Mouse (Mus musculus): Measurements from ENCODE around the gene Srsf2.
"Not testable (repeated sequence)": the region's sequence is repeated elsewhere in the genome, so short reads cannot be mapped to it uniquely, and the experiment has no call there.

Gene Srsf2

GRCm38 (mm10) chr11:116852891-116853511 lies at the start of gene Srsf2:
TSS of gene Srsf2 (minus strand) at chr11:116853094.
- peak; percentile 96 for DNase-seq (ENCODE audit: low spot score)

- not testable (repeated sequence) for DNase-seq (ENCODE audit: low spot score)
Measured at GRCm38 (mm10) chr11:116902588-116902987, 49.7 kb upstream of the Srsf2 start.

GRCm38 (mm10) chr11:116899247-116899646 lies 46.4 kb upstream of the Srsf2 start:
- no peak for DNase-seq (ENCODE audit: low spot score)

GRCm38 (mm10) chr11:116895402-116895801 lies 42.5 kb upstream of the Srsf2 start:
- DNase-seq (ENCODE audit: low spot score) = no peak

GRCm38 (mm10) chr11:116893532-116894442 lies 40.9 kb upstream of the Srsf2 start:
- DNase-seq (ENCODE audit: low spot score) = no peak

GRCm38 (mm10) chr11:116887136-116887535 lies 34.2 kb upstream of the Srsf2 start:
- no peak for DNase-seq (ENCODE audit: low spot score)

- DNase-seq (ENCODE audit: low spot score) = peak; percentile 73
Measured at GRCm38 (mm10) chr11:116885275-116886151, 32.6 kb upstream of the Srsf2 start.

GRCm38 (mm10) chr11:116884061-116884460 lies 31.2 kb upstream of the Srsf2 start:
- no peak for DNase-seq (ENCODE audit: low spot score)

GRCm38 (mm10) chr11:116882446-116882845 lies 29.6 kb upstream of the Srsf2 start:
- no peak for DNase-seq (ENCODE audit: low spot score)

- no peak for DNase-seq (ENCODE audit: low spot score)
Measured at GRCm38 (mm10) chr11:116881440-116881839, 28.5 kb upstream of the Srsf2 start.

GRCm38 (mm10) chr11:116880839-116881238 lies 27.9 kb upstream of the Srsf2 start:
- DNase-seq (ENCODE audit: low spot score) = no peak

- DNase-seq (ENCODE audit: low spot score) = no peak
Measured at GRCm38 (mm10) chr11:116878454-116878853, 25.6 kb upstream of the Srsf2 start.

GRCm38 (mm10) chr11:116873987-116874386 lies 21.1 kb upstream of the Srsf2 start:
- no peak for DNase-seq (ENCODE audit: low spot score)

GRCm38 (mm10) chr11:116871538-116871937 lies 18.6 kb upstream of the Srsf2 start:
- no peak for DNase-seq (ENCODE audit: low spot score)

- DNase-seq (ENCODE audit: low spot score) = no peak
Measured at GRCm38 (mm10) chr11:116869641-116870040, 16.7 kb upstream of the Srsf2 start.

GRCm38 (mm10) chr11:116869223-116869622 lies 16.3 kb upstream of the Srsf2 start:
- peak; percentile 45 for DNase-seq (ENCODE audit: low spot score)

- no peak for DNase-seq (ENCODE audit: low spot score)
Measured at GRCm38 (mm10) chr11:116868129-116868528, 15.2 kb upstream of the Srsf2 start.

GRCm38 (mm10) chr11:116865945-116866585 lies 13.2 kb upstream of the Srsf2 start:
- DNase-seq (ENCODE audit: low spot score) = no peak

GRCm38 (mm10) chr11:116864444-116864843 lies 11.6 kb upstream of the Srsf2 start:
- DNase-seq (ENCODE audit: low spot score) = no peak

- DNase-seq (ENCODE audit: low spot score) = no peak
Measured at GRCm38 (mm10) chr11:116857183-116857850, 4.4 kb upstream of the Srsf2 start.

GRCm38 (mm10) chr11:116854279-116854678 lies 1.4 kb upstream of the Srsf2 start:
- DNase-seq (ENCODE audit: low spot score) = no peak

Data from lung, postnatal 25 days (tissue).